Mouse (Mus musculus): Measurements from ENCODE around the gene Aktip. TPM values are rescaled to one million over a fixed set of nuclear protein-coding genes. Genes with fewer than 3 reads are reported as not detected.

The Aktip gene
- total and polyA plus RNA-seq, 3 experiments = 9.3 to 13.4 (median 13.3) TPM

DNA sequence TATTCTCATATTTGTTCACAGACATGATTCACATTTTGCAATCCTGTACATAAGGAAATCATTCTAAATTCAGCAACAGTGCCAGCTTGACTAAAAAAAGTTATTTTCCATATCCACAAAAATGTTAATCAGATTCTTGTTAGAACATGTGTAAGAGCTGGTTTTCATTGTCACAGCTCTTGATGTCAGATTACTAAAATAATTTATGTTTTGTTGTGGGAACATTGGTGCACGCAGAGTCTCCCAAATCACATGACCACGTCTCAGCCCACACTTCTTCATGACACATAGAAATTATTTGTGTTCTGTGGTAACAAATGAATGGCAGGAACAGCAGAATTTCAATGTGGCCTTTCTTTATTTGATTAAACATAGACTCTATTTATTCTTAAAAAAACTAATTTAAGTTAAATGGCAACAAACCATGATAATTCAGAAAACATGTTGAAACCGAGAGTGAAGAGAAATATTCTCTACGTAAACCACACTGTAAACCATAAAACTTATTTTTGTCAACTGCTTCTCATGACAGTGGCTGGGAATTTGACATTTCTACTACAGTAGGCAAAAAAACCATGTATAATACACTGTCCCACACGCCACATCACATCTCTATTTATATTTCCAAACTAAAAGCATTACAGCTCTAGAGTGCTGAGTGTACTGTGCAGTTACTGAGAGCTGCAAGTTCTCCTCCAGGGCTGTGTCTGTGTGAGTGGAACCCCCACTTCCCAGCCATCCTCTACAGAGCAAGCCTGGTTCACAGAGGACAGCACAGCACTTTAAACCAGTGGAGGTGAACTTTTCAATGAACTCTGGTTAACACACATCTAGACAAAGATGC lies 17.5 kb upstream of the Aktip start:
- no peak overlapping the region for H3K27ac ChIP-seq (ENCODE audit: insufficient read depth, low read depth)
- H3K4me3 ChIP-seq (replicated peaks in 1 of 3; ENCODE audit: low read depth in 2 of 3, low read length in 2 of 3, poor library complexity in 1 of 3) = no peak overlapping the region
- DNase-seq (ENCODE audit: extremely low read depth) = no peak
- TF ChIP-seq USF2 (conservative IDR thresholded peaks at IDR 0.05; ENCODE audit: low read depth, low read length) = no peak
- no peak for TF ChIP-seq MYC (IDR thresholded peaks at IDR 0.05; ENCODE audit: low read depth, low read length)
- TF ChIP-seq MAZ (IDR thresholded peaks at IDR 0.05; ENCODE audit: low read depth, low read length) = no peak
- no peak for TF ChIP-seq JUND (conservative IDR thresholded peaks at IDR 0.05; ENCODE audit: low read depth, low read length)
- no peak for TF ChIP-seq NRF1 (IDR thresholded peaks at IDR 0.05; ENCODE audit: low read depth, low read length)
- no peak for TF ChIP-seq ZNF384 (IDR thresholded peaks at IDR 0.05; ENCODE audit: low read depth, low read length)
- TF ChIP-seq RAD21 (IDR thresholded peaks at IDR 0.05; ENCODE audit: low read depth, low read length) = no peak
- H3K4me1 ChIP-seq (ENCODE audit: control insufficient read depth in 1 of 2, insufficient read depth in 2 of 2) = peaks cover 0 to 4% of the 10 kb centered on the region in 2 experiments; a peak in 1 of 4 replicates
- dilution Hi-C loops (cut with MboI; ENCODE audit: extremely low pct_ligation_motif_present, extremely low pct_unique_long_range_greater_than_20kb, low sequenced_read_pairs) = no loop called here
- no peaks in the 10 kb centered on the region for H3K79me2 ChIP-seq (replicated peaks; ENCODE audit: control insufficient read depth, extremely low read depth, insufficient read depth, poor library complexity, severe bottlenecking)
- no peak overlapping the region for H3K9ac ChIP-seq (ENCODE audit: insufficient read depth, low read depth)
- in situ Hi-C loops (cut with MboI; ENCODE audit: low pct_ligation_motif_present, low pct_unique_long_range_greater_than_20kb, low sequenced_read_pairs) = no loop called here
- H3K27me3 ChIP-seq (replicated peaks) = no peaks in the 10 kb centered on the region
- peaks cover 0 to 5% of the 10 kb centered on the region in 2 experiments for H3K36me3 ChIP-seq (replicated peaks in 1 of 2; ENCODE audit: control insufficient read depth in 1 of 2, insufficient read depth in 1 of 2, low read length in 1 of 2)
- no peaks in the 10 kb centered on the region for H3K9me3 ChIP-seq (replicated peaks; ENCODE audit: low read length)
- no peak overlapping the region for H3K4me2 ChIP-seq (ENCODE audit: insufficient read depth, low read depth, poor library complexity, severe bottlenecking)

DNA sequence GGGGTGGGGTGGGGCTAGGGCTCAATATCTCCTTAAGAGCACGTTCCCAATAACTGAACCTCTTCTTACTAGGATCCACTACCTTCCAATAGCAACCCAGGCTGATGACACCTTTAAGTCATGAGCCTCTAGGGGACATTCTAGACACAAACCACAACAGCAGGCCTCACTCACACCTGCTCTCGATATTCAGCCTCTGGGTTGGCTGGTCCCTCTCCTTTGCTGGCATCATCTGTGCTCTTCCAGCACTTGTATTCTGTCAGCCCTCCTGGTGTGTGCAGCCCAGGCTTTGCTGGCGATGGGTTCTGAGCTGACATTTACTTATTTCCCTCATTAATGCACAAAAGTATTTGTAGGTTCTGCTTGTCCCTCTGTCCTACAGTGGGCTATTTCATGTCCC lies 14.5 kb upstream of the Aktip start:
- Histone ChIP-seq H3K27me3 (replicated peaks) (no peaks in the 10 kb centered on the region), H3K9me3 (replicated peaks; ENCODE audit: low read length) (no peaks in the 10 kb centered on the region), H3K4me1 (ENCODE audit: control insufficient read depth in 1 of 2, insufficient read depth in 2 of 2) (peaks cover 0 to 4% of the 10 kb centered on the region in 2 experiments; a peak in 1 of 4 replicates), H3K79me2 (replicated peaks; ENCODE audit: control insufficient read depth, extremely low read depth, insufficient read depth, poor library complexity, severe bottlenecking) (no peaks in the 10 kb centered on the region), H3K9ac (ENCODE audit: insufficient read depth, low read depth) (no peak overlapping the region), H3K4me3 (replicated peaks in 1 of 3; ENCODE audit: low read depth in 2 of 3, low read length in 2 of 3, poor library complexity in 1 of 3) (no peak overlapping the region), H3K4me2 (ENCODE audit: insufficient read depth, low read depth, poor library complexity, severe bottlenecking) (no peak overlapping the region), H3K36me3 (replicated peaks in 1 of 2; ENCODE audit: control insufficient read depth in 1 of 2, insufficient read depth in 1 of 2, low read length in 1 of 2) (no peaks in the 10 kb centered on the region), H3K27ac (ENCODE audit: insufficient read depth, low read depth) (no peak overlapping the region)
- no peak for TF ChIP-seq NELFE (IDR thresholded peaks at IDR 0.05; ENCODE audit: low read depth, low read length)
- TF ChIP-seq SMC3 (IDR thresholded peaks at IDR 0.05; ENCODE audit: low read depth, low read length) = no peak
- TF ChIP-seq KAT2A (IDR thresholded peaks at IDR 0.05; ENCODE audit: insufficient replicate concordance, low read length) = no peak
- TF ChIP-seq POLR2AphosphoS2 (IDR thresholded peaks at IDR 0.05; ENCODE audit: low read depth, low read length) = no peak
- no peak for TF ChIP-seq MAFK (IDR thresholded peaks at IDR 0.05; ENCODE audit: insufficient replicate concordance, low read length)
- no peak for TF ChIP-seq TCF12 (IDR thresholded peaks at IDR 0.05; ENCODE audit: low read depth, low read length)
- TF ChIP-seq NRF1 (IDR thresholded peaks at IDR 0.05; ENCODE audit: low read depth, low read length) = no peak
- no peak for TF ChIP-seq CTCF (conservative IDR thresholded peaks at IDR 0.05 in 1 of 2, IDR thresholded peaks at IDR 0.05 in 1 of 2; ENCODE audit: low read depth in 2 of 2, low read length in 2 of 2)
- TF ChIP-seq POLR2A (IDR thresholded peaks at IDR 0.05; ENCODE audit: low read depth, low read length) = no peak
- no peak for TF ChIP-seq E2F4 (IDR thresholded peaks at IDR 0.05; ENCODE audit: insufficient replicate concordance, low read depth, low read length)
- no peak for TF ChIP-seq GABPA (IDR thresholded peaks at IDR 0.05; ENCODE audit: insufficient replicate concordance, low read depth, low read length)
- in situ Hi-C loops (cut with MboI; ENCODE audit: low pct_ligation_motif_present, low pct_unique_long_range_greater_than_20kb, low sequenced_read_pairs) = no loop called here
- dilution Hi-C loops (cut with MboI; ENCODE audit: extremely low pct_ligation_motif_present, extremely low pct_unique_long_range_greater_than_20kb, low sequenced_read_pairs) = no loop called here
- no peak for DNase-seq (ENCODE audit: extremely low read depth)
